Mouse (Mus musculus) forebrain, postnatal 0 days (tissue): Measurements from ENCODE around the gene Dhx35. TPM values are rescaled to one million over a fixed set of nuclear protein-coding genes. Genes with fewer than 3 reads are reported as not detected.

Source experiments
- ATAC-seq: fragments of 200-750 bp; cut with Nextera tagmentation; 2 replicates; pipeline ENCODE4 v1.8.0; 2017; ENCODE audit warnings: mild to moderate bottlenecking, moderate library complexity
- DNase-seq: peaks from one replicate; pipeline ENCODE4 v3.0.0-alpha.2; 2015
- H3K27ac ChIP-seq: fragments of 300-500 bp; sonication (generic); 2 replicates; pipeline ENCODE4 v1.5.1; 2014; ENCODE audit warnings: low read depth, mild to moderate bottlenecking, antibody characterized with exemption, low read length, moderate library complexity, mixed read lengths
- H3K27me3 ChIP-seq: fragments of 300-500 bp; sonication (generic); 2 replicates; pipeline ENCODE4 v1.6.1; 2014; ENCODE audit warnings: mild to moderate bottlenecking, low read length, mixed read lengths; ENCODE audit not compliant: insufficient read depth
- H3K36me3 ChIP-seq: fragments of 300-500 bp; sonication (generic); 2 replicates; pipeline ENCODE4 v1.6.1; 2014; ENCODE audit warnings: mild to moderate bottlenecking, moderate library complexity; ENCODE audit not compliant: insufficient read depth
- H3K4me1 ChIP-seq: fragments of 300-500 bp; sonication (generic); 2 replicates; pipeline ENCODE4 v1.6.1; 2014; ENCODE audit warnings: antibody characterized with exemption; ENCODE audit not compliant: insufficient read depth
- H3K4me2 ChIP-seq: fragments of 300-500 bp; sonication (generic); 2 replicates; pipeline ENCODE4 v1.6.1; 2014; ENCODE audit warnings: low read depth, mild to moderate bottlenecking, moderate library complexity
- H3K4me3 ChIP-seq: fragments of 300-500 bp; sonication (generic); 2 replicates; pipeline ENCODE4 v1.5.1; 2014; ENCODE audit warnings: low read depth, low read length, mixed read lengths
- H3K9ac ChIP-seq: fragments of 300-500 bp; sonication (generic); 2 replicates; pipeline ENCODE4 v1.6.1; 2014; ENCODE audit warnings: mild to moderate bottlenecking
- H3K9me3 ChIP-seq: fragments of 300-500 bp; sonication (generic); 2 replicates; pipeline ENCODE4 v1.6.1; 2016; ENCODE audit warnings: low read length
- CTCF ChIP-seq: sonication (generic); IDR thresholded peaks from 2 replicates; pipeline ENCODE4 v1.5.1; 2016; ENCODE audit warnings: antibody characterized with exemption, control low read depth, low read depth
- WGBS: fragments of 180-500 bp; shearing (Covaris S2); extraction: QIAGEN DNeasy Blood & Tissue Kit; methylation state at CpG from one replicate; pipeline ENCODE4 v1.1.7; 2014; 5-methylcytosine and 5-hydroxymethylcytosine counted together
- polyA plus RNA-seq: library from polyadenylated mRNA; unstranded; fragments of >200 nt; fragmentation: Nextera tagmentation; extraction: Ambion mirVana; gene quantifications from 2 replicates; pipeline ENCODE4 v1.2.1, GENCODE M21; 2015
- total RNA-seq: library from RNA; depleted of rRNA; stranded (reverse); fragments of >200 nt; gene quantifications from 2 replicates; pipeline ENCODE4 v1.2.3, GENCODE M21; 2014; rRNA removed

The Dhx35 gene
- total and polyA plus RNA-seq, 2 experiments from 2014 or later: 11.8 to 29.2 TPM

- Histone ChIP-seq H3K4me2 (no peak overlapping the region), H3K4me1 (no peaks in the 10 kb centered on the region), H3K27ac (no peak overlapping the region), H3K9ac (no peak overlapping the region), H3K9me3 (no peaks in the 10 kb centered on the region), H3K4me3 (no peak overlapping the region), H3K36me3 (no peaks in the 10 kb centered on the region), H3K27me3 (no peaks in the 10 kb centered on the region)
- peak; percentile 52 for TF ChIP-seq CTCF
- DNase-seq (no peak), ATAC-seq (no peak)
- 49% methylated on average over 6 of the region's 6 CpGs for WGBS
These were observed 92.0 kb downstream of the Dhx35 start for GRCm38 (mm10) chr2:158886571-158886970.

- ATAC-seq (peak; percentile 95), DNase-seq (peak; percentile 86)
- no peak for TF ChIP-seq CTCF
- Histone ChIP-seq H3K27me3 (no peaks in the 10 kb centered on the region), H3K9ac (no peak overlapping the region), H3K9me3 (no peaks in the 10 kb centered on the region), H3K4me3 (no peak overlapping the region), H3K27ac (no peak overlapping the region), H3K36me3 (no peaks in the 10 kb centered on the region), H3K4me1 (no peaks in the 10 kb centered on the region), H3K4me2 (no peak overlapping the region)
- 56% methylated on average over 5 of the region's 5 CpGs for WGBS
These were observed 93.9 kb downstream of the Dhx35 start for GRCm38 (mm10) chr2:158888531-158888930.

GRCm38 (mm10) chr2:158889201-158889600 lies 94.6 kb downstream of the Dhx35 start:
- H3K9ac ChIP-seq: no peak overlapping the region
- DNase-seq (no peak), ATAC-seq (peak; percentile 20; the same call in 1 of the 2 replicates)
- WGBS: 64% methylated on average over 11 of the region's 11 CpGs
- H3K36me3 ChIP-seq: no peaks in the 10 kb centered on the region
- no peak overlapping the region for H3K27ac ChIP-seq
- no peak for TF ChIP-seq CTCF
- H3K27me3 ChIP-seq: no peaks in the 10 kb centered on the region
- H3K4me1 ChIP-seq: no peaks in the 10 kb centered on the region
- no peak overlapping the region for H3K4me2 ChIP-seq
- H3K9me3 ChIP-seq: no peaks in the 10 kb centered on the region
- H3K4me3 ChIP-seq: no peak overlapping the region

- H3K4me2 ChIP-seq: no peak overlapping the region
- H3K9ac ChIP-seq: no peak overlapping the region
- DNase-seq: no peak
- WGBS: 94% methylated on average over 4 of the region's 4 CpGs
- no peak for TF ChIP-seq CTCF
- ATAC-seq: no peak
- H3K4me3 ChIP-seq: no peak overlapping the region
- H3K36me3 ChIP-seq: no peaks in the 10 kb centered on the region
- H3K27me3 ChIP-seq: no peaks in the 10 kb centered on the region
- no peak overlapping the region for H3K27ac ChIP-seq
- H3K4me1 ChIP-seq: no peaks in the 10 kb centered on the region
- no peaks in the 10 kb centered on the region for H3K9me3 ChIP-seq
These were observed 96.7 kb downstream of the Dhx35 start for GRCm38 (mm10) chr2:158891319-158891718.

GRCm38 (mm10) chr2:158893171-158893853 lies 98.7 kb downstream of the Dhx35 start:
- no peaks in the 10 kb centered on the region for H3K27me3 ChIP-seq
- WGBS: 76% methylated on average over 16 of the region's 16 CpGs
- DNase-seq: no peak
- H3K4me2 ChIP-seq: no peak overlapping the region
- no peak for TF ChIP-seq CTCF
- H3K4me3 ChIP-seq: no peak overlapping the region
- no peak overlapping the region for H3K9ac ChIP-seq
- no peak for ATAC-seq
- no peaks in the 10 kb centered on the region for H3K36me3 ChIP-seq
- no peaks in the 10 kb centered on the region for H3K9me3 ChIP-seq
- no peak overlapping the region for H3K27ac ChIP-seq
- H3K4me1 ChIP-seq: no peaks in the 10 kb centered on the region

- H3K4me3 ChIP-seq: no peak overlapping the region
- no peak for ATAC-seq
- DNase-seq: no peak
- H3K4me2 ChIP-seq: no peak overlapping the region
- no peaks in the 10 kb centered on the region for H3K36me3 ChIP-seq
- WGBS: 27% methylated on average over 13 of the region's 13 CpGs
- no peak overlapping the region for H3K9ac ChIP-seq
- no peaks in the 10 kb centered on the region for H3K27me3 ChIP-seq
- H3K27ac ChIP-seq: no peak overlapping the region
- no peaks in the 10 kb centered on the region for H3K9me3 ChIP-seq
- TF ChIP-seq CTCF: no peak
- no peaks in the 10 kb centered on the region for H3K4me1 ChIP-seq
These were observed 104.0 kb downstream of the Dhx35 start for GRCm38 (mm10) chr2:158898469-158899196.

Other genes with a start within 250 kb of the Dhx35 start
- gene Slc32a1, start 184.0 kb upstream of the Dhx35 start, total RNA-seq: 23.5 and 37.4 TPM in 2 replicates
- gene Slc32a1, start 184.0 kb upstream of the Dhx35 start, polyA plus RNA-seq: 7.4 and 10.8 TPM in 2 replicates
- gene Actr5, start 169.9 kb upstream of the Dhx35 start, total RNA-seq: 16.5 and 30.8 TPM in 2 replicates
- 8.0 and 8.2 TPM in 2 replicates for gene Actr5, start 169.9 kb upstream of the Dhx35 start, polyA plus RNA-seq
- 25.2 and 27.2 TPM in 2 replicates for gene Ppp1r16b, start 129.4 kb upstream of the Dhx35 start, total RNA-seq
- 23.1 and 28.4 TPM in 2 replicates for gene Ppp1r16b, start 129.4 kb upstream of the Dhx35 start, polyA plus RNA-seq
- gene Fam83d, start 26.7 kb upstream of the Dhx35 start, total RNA-seq: 5.8 and 6.3 TPM in 2 replicates
- 5.4 and 5.7 TPM in 2 replicates for gene Fam83d, start 26.7 kb upstream of the Dhx35 start, polyA plus RNA-seq